Mouse (Mus musculus): ENCODE results near the gene Ndufa6.
A peak's percentile ranks its signal among the peaks of the same experiment; 100 is the strongest.
"Not testable (repeated sequence)": the region's sequence is repeated elsewhere in the genome, so short reads cannot be mapped to it uniquely, and the experiment has no call there.

The Ndufa6 gene

GRCm38 (mm10) chr15:82364561-82364960 is 10.4 kb upstream of the Ndufa6 start:
- not testable (repeated sequence) for DNase-seq

GRCm38 (mm10) chr15:82363801-82364200 is 9.7 kb upstream of the Ndufa6 start:
- DNase-seq = not testable (repeated sequence)

DNA sequence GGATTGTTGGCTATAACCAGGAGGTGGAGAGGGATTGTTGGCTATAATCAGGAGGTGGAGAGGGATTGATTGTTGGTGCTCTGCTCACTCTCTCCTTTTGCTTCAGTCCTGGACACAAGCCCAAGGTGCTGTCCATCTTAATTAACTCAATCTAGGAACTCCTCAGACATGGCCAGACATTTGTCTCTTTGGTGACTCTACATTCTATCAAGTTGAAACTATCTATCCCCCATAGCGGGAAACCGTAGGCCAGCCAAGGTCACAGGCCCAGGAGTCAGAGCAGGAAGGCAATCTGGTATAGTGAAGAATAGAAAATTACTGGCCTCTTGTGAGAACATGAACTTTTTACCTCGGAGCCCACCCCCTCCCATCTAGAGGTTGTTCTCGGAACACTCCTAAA is 8.1 kb upstream of the Ndufa6 start:
- DNase-seq = no peak

DNA sequence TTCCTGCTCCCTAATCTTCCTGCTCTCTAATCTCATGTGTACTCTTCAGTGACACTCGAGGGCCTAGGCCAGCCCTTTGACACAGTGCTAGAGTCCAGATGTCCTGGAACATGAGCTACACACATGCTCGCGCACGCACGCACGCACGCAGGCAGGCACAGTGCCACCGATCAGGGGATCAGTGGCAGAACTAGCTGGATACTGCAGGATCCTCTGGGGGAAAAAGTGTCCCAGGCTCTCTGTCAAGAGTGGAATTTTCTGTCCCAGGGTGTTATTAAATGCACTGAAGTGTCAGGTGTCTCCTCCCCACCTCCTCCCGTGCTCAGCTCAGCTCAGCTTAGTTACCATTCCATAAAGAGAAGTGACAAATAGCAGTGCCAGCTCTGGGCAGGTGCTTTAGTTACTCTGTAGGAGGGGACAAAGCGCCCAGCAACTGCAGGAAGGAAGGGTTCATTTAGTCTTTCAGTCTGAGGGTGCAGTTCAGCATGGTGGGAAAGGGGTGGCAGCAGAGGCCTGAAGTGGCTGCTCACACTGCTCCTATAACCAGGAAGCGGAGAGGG is 7.4 kb upstream of the Ndufa6 start:
- DNase-seq = peak; percentile 70

DNA sequence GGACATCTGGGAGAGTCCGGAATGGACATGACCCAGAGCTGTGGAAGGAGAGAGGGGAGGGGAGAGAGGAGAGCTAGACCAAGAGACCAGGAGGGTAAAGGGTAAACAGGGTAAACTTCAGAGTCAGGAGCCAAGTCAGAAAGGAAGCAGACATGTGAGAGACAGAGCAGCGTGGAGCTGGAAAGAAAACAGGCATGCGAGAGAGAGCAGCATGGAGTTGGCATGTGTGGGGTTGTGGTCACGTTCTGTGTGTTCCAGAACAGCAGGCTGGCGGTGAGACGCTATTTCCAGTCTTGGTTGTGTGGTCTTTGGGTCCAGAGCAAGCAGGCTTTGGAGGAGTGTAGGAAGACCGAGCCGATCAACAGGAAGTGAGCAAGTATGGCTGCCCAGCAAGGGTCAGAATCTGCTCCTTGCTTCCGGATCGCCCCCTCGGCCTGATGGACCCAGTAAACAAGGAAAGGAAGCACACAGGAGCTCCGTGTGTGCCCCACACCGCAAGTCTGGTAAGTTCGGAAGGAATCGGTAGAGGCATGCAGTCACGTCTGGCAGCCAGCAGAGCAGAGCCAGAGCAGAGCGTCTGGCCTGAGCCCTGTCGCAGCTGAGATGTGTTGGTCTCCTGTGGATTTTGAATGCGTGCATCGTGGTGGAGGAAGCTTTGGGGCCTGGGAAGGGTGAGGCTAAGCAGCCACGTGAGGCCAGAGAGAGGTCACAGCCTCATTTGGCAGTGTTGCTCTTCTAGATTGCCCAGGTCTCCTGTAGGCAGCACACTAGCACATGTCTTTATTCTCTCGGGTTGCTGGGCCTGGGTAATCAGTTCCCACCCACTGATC is 4.5 kb upstream of the Ndufa6 start:
- peak; percentile 77 for DNase-seq

- no peak for DNase-seq
Observed at GRCm38 (mm10) chr15:82353745-82354113, 393 bp downstream of the Ndufa6 start.

DNA sequence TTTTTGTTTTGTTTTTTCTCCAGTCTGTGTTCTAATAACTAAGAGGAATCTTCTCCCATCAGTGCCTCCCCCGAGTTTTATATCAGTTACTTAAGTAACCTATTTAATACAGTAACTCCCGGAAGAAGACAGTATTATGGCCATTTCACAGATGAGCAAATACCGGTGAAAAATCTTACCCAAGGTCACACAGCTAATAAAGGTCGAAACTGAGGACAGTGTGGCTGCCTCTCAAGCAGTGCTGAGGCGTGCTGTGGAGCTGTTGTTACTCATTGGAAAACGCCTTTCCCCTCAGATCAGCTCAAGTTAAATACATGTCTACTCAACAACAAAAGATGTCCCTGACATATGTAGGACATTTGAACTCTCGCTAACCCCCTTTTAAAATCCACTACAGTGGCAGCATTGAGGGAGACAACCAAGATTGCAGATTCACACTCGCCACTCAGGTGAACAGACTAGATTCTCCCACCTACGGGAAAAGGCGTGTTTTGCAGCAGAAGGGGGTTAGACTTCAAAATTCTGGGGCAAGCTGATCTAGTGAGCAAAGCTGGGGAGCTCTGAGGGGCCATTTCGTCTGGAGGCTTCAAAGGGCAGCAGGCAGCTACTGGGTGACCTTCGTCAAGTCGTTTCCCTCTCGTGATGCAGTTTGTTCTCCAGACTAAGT is 911 bp downstream of the Ndufa6 start:
- DNase-seq = no peak

- DNase-seq = no peak
Observed at GRCm38 (mm10) chr15:82351480-82351879, 2.6 kb downstream of the Ndufa6 start.

DNA sequence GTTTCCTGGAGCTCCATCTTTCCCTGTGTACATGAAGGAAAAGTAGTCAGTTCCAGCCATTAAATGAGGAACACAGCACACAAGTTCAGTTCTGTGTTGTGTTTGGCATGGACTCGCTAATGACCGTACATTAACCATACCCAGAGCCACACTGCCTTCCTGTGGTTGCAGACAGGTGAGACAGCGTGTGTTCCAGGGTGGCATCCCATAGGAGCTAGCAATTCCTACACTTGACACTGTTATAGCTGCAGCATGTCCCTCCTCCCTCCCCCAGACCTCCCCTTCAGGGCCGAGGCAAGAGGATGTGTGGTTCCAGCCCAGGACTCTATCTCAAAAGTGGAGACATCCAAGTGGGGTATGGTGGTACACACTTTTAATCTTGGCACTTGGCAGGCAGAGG is 3.8 kb downstream of the Ndufa6 start:
- no peak for DNase-seq

DNA sequence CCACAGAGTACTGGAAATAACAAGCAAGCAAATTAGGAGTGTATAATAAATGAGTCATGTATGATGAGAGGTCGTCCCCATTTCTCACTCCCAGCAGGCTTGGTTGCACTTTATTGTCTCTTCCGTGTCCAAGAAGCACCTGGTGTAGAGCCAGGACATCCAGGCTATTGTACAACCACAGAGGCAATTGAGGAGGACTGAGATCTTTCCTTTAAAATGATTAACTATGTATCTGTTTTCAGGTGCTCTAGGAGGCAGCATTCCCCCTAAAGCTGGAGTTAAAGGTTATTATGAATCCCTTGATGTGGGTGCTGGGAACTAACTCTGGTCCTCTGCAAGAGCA is 5.2 kb downstream of the Ndufa6 start:
- DNase-seq = peak; percentile 55

GRCm38 (mm10) chr15:82348258-82348998 is 5.7 kb downstream of the Ndufa6 start:
- DNase-seq = no peak

DNA sequence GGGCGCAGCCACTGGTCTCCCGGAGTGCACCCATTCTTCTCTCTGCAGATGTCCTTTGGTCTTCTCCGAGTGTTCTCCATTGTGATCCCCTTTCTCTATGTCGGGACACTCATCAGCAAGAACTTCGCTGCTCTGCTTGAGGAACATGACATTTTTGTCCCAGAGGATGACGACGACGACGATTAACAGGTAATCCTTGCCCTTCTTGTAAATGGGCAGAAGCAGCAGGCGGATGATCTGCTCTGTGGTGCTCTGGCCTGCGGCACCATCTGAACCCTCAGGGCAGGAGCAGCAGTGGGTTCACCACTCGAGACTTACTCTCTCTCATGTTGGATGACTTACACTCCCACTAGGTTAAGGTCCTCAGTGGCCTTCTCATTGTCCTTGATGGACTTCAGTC is 6.3 kb downstream of the Ndufa6 start:
- DNase-seq = no peak

DNA sequence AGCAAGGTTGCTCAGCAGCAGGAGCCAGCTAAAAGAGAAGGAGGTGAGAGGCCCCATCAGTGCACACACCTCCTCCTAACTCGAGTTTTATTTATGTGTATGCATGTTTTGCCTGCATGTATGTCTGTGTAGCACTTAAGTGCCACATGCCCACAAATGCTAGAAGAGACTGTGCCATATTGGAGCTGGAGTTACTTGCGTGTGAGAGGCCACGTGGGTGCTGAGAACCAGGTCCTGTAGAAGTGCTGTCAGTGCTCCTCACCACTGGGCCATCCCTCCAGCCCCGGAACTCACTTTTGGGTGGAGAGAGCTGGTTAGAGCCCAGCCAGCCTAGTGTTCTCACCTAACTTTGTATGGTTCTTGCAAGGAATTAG is 6.8 kb downstream of the Ndufa6 start:
- DNase-seq = no peak

DNA sequence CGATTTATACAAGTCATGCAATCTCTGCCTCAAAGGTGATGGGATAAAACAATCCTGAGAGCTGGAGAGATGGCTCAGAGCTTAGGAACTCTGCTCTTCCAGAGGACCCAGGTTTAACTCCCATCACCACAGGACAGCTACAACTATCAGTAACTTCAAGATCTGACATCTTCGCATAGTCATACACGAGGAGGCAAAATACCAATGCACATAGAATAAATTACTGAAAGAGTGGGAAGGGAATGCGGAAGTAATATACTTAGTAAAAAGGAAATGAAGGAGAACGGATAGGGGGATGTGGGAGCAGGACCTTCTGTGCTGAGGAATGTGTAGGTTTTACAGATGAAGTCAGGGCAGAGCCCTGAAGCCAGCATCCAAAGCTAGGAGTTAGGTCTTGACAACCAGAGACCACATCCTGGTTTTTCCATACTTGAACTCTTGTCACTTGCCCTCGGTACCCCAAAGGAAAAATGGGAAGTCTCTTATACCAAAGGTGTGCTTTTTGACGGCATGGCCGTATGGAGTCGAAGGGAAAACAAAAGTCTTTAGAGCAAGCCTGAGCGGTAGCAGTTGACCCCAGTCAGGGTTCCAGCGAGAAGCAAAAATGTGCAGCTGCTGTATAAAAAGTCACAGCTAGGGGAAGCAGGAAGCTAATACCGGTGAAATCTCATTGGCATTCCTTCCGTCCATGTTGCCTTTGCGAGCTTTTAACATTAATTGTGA is 7.4 kb downstream of the Ndufa6 start:
- no peak for DNase-seq

DNA sequence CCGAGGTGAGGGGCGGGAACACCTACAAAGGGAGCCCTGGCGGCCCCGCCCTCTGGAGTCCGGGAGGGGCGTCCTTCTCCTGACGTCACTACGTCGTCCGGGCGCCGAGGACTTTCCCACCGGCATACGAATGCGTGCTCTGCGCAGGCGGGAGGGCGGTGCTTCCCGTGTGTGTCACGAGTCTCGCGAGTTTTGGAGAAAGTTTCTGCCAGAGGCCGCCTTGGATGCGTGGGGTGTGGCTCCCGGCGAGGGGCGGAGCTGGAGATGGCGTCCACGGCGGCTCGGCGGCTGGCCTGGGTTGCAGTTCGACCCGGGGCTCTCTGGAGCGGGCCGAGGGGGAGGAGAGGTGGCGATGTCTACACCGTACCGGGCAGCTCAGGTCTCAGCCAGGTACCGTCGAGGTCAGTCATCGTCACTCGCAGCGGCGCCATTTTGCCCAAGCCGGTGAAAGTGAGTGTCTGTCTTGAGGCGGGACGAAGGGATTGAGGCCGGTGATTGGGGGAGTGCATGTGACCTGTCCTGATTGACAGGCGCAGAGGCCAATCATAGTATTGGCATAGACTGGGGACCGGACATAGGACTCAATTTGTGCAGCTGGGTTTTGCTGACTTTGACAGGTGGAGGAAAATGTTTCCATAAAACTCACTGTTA is 8.2 kb downstream of the Ndufa6 start:
- DNase-seq = peak; percentile 99

DNA sequence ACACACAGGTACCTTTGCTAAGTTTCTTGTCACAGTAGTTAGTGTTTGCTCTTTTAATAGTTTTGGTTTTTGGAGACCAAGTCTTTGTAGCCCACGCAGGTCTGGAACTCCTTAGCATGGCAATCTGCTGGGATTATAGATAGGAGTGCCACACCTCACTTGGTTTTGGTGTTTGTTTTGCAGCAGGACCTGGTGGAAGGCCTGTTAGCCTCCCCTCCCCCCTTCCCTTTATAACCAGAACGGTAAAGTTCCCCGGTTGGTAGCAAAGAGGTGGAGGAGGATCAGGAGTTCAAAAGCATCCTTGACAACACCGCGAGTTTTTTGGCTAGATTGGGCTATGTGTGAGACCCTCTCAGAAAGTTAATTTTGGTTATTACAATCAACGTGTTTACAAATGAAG is 9.2 kb downstream of the Ndufa6 start:
- peak; percentile 15 for DNase-seq

DNA sequence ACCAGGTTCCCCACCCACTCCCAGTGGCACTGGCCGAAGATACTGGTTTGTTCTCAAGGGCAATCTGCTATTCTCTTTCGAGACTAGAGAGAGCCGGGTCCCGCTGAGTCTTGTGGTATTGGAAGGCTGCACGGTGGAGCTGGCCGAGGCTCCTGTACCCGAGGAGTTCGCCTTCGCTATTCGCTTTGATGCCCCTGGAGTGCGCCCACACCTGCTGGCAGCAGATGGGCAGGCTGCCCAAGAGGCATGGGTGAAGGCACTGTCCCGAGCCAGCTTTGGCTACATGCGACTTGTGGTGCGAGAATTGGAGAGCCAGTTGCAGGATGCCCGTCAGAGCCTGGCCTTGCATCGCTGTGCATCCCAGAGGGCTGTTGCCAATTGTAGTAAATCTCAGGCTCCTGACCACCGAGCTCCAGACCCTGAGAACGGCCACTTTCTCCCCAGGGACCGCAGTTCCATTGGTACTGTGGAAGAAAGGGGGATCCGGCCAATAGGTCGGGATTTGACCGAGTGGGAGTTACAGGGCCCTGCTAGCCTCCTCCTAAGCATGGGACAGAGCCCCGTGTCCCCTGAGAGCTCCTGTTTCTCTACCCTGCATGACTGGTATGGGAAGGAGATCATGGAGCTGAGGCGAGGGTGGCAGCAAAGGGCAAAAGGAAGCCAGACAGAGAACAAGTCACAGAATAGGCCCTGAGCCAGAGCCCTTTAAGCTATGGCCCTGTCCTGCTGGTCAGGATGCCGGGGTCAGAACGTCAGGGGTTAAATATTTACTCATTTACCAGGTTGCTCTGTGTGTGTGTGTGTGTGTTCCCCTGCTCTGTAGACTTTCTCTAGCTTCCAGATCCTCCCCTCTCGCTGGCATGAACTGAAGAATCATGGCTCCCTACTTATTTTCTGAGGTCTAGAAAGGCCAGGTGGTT is 10.5 kb downstream of the Ndufa6 start:
- DNase-seq = peak; percentile 85

GRCm38 (mm10) chr15:82342543-82342935 is 11.6 kb downstream of the Ndufa6 start:
- DNase-seq = peak; percentile 5

GRCm38 (mm10) chr15:82341675-82342542 is 12.2 kb downstream of the Ndufa6 start:
- DNase-seq = peak; percentile 4

GRCm38 (mm10) chr15:82341036-82341501 is 13.1 kb downstream of the Ndufa6 start:
- DNase-seq = peak; percentile 26

Data from kidney, adult 9 months (tissue).